In the genomic region with DNA sequence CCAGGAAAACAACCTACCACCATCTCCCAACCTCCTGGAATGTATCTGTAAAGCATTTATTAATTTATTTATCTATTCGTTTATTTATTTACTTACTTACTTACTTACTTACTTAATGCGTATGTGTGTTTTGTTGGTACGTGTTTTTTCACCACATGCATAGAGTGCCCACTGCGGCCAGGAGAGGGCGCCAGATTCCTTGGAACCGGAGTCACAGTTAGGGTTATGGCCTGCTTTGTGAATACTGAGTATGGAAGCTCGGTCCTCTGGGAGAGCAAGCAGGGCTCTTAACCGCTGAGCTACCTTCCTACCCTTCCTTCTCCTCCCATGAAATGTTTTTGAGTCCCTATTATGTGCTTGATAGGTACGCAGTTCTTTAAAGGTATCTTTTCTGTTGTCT, we compare ENCODE assay signal across 8 mouse cellular contexts. TPM values are rescaled to one million over a fixed set of nuclear protein-coding genes. Genes with fewer than 3 reads are reported as not detected.
DNase-seq lines count a peak whose midpoint lies in the region; ATAC-seq and TF ChIP-seq lines count a peak whose summit lies in the region.
"Had no signal": no experiment of that assay in that cellular context is flagged by ENCODE, and none has a peak within 500 bp of the region (broad histone marks: within the 10 kb centered on the region; RNA-seq: fewer than 3 reads in every experiment).

No protein-coding gene starts in this region.

- peak; percentile 73 for TF ChIP-seq CTCF in cerebellum, adult 2 months (IDR thresholded peaks at IDR 0.05; ENCODE audit: borderline replicate concordance, insufficient read depth, low read depth, low read length)
- peak; percentile 95 for TF ChIP-seq CTCF in lung, postnatal 0 days (IDR thresholded peaks at IDR 0.05)
- TF ChIP-seq CTCF in small intestine, adult 2 months (IDR thresholded peaks at IDR 0.05; ENCODE audit: extremely low read depth, insufficient read length, insufficient replicate concordance, low read depth, low read length) = peak; percentile 91; the same call in 1 of the 2 replicates

- peaks cover 0 to 5% of the 10 kb centered on the region in 2 experiments; a peak in 1 of 4 replicates for H3K4me1 ChIP-seq in ES-E14 (ENCODE audit: control insufficient read depth in 2 of 2, insufficient read depth in 2 of 2, low read length in 2 of 2, poor library complexity in 1 of 2)
- H3K4me1 ChIP-seq in cerebellum, adult 2 months (ENCODE audit: control insufficient read depth, insufficient read depth, low read length) = no peaks in the 10 kb centered on the region
- peaks cover 3% of the 10 kb centered on the region; the same call in 1 of the 2 replicates for H3K4me1 ChIP-seq in lung, postnatal 0 days (ENCODE audit: insufficient read depth, low read depth, low read length)
- peaks cover 5% of the 10 kb centered on the region for H3K4me1 ChIP-seq in small intestine, adult 2 months (ENCODE audit: control insufficient read depth, insufficient read depth, insufficient read length, low read length)

- DNase-seq in B cell, adult 2 months = peak; percentile 29
- peak; percentile 75 for DNase-seq in ES-E14 (ENCODE audit: low read depth, low spot score)
- peak; percentile 51 to 57 for DNase-seq in cerebellum, adult 2 months
- peak; percentile 40 to 56 for DNase-seq in gastrocnemius, adult 8-10 months (ENCODE audit: low spot score in 2 of 2)
- DNase-seq in kidney, postnatal 4 days = peak; percentile 86 to 89
- DNase-seq in lung, postnatal 0 days (ENCODE audit: low spot score) = peak; percentile 89

- TF ChIP-seq EP300 in lung, postnatal 0 days (IDR thresholded peaks at IDR 0.05) = no peak

- H3K9me3 ChIP-seq in ES-E14 (ENCODE audit: control insufficient read depth, insufficient read depth, low read depth, low read length) = no peaks in the 10 kb centered on the region
- H3K9me3 ChIP-seq in lung, postnatal 0 days (ENCODE audit: low read length) = no peaks in the 10 kb centered on the region
- H3K9me3 ChIP-seq: hindbrain, embryonic 15.5 days had no signal

- H3K4me2 ChIP-seq in lung, postnatal 0 days (replicated peaks; ENCODE audit: low read depth, low read length) = no peak overlapping the region
- H3K4me2 ChIP-seq: hindbrain, embryonic 15.5 days had no signal

- in situ Hi-C loops in ES-E14 (cut with MboI; ENCODE audit: low sequenced_read_pairs in 2 of 2, unreplicated experiment in 2 of 2) = no loop called here

- H3K4me3 ChIP-seq in ES-E14 (ENCODE audit: insufficient read depth in 1 of 2, low read depth in 1 of 2, low read length in 2 of 2, poor library complexity in 1 of 2, severe bottlenecking in 1 of 2) = no peak overlapping the region
- no peak overlapping the region for H3K4me3 ChIP-seq in cerebellum, adult 2 months (replicated peaks; ENCODE audit: insufficient read depth, low read depth, low read length)
- H3K4me3 ChIP-seq in lung, postnatal 0 days (ENCODE audit: low read depth, low read length) = no peak overlapping the region
- H3K4me3 ChIP-seq in small intestine, adult 2 months (ENCODE audit: low read depth, low read length) = no peak overlapping the region
- H3K4me3 ChIP-seq: hindbrain, embryonic 15.5 days had no signal

- TF ChIP-seq POLR2A in cerebellum, adult 2 months (IDR thresholded peaks at IDR 0.05; ENCODE audit: borderline replicate concordance, insufficient read depth, low read length) = no peak
- no peak for TF ChIP-seq POLR2A in small intestine, adult 2 months (IDR thresholded peaks at IDR 0.05; ENCODE audit: low read depth, low read length)

- H3K9ac ChIP-seq in ES-E14 (ENCODE audit: insufficient read depth, low read depth, low read length, poor library complexity, severe bottlenecking) = no peak overlapping the region
- no peak overlapping the region for H3K9ac ChIP-seq in lung, postnatal 0 days (replicated peaks; ENCODE audit: low read depth)
- H3K9ac ChIP-seq: hindbrain, embryonic 15.5 days had no signal

- H3K27me3 ChIP-seq in cerebellum, adult 2 months (ENCODE audit: control insufficient read depth, insufficient read depth, low read length) = no peaks in the 10 kb centered on the region
- no peaks in the 10 kb centered on the region for H3K27me3 ChIP-seq in lung, postnatal 0 days (replicated peaks; ENCODE audit: insufficient read depth, low read length)
- H3K27me3 ChIP-seq in small intestine, adult 2 months (ENCODE audit: control insufficient read depth, insufficient read depth, low read length) = no peaks in the 10 kb centered on the region
- H3K27me3 ChIP-seq: hindbrain, embryonic 15.5 days had no signal

- H3K36me3 ChIP-seq in ES-E14 (ENCODE audit: control insufficient read depth, insufficient read depth, low read length, poor library complexity, severe bottlenecking) = no peaks in the 10 kb centered on the region
- H3K36me3 ChIP-seq in lung, postnatal 0 days (ENCODE audit: insufficient read depth, low read length) = no peaks in the 10 kb centered on the region
- no peaks in the 10 kb centered on the region for H3K36me3 ChIP-seq in small intestine, adult 2 months (ENCODE audit: control insufficient read depth, insufficient read depth, low read length)
- H3K36me3 ChIP-seq: hindbrain, embryonic 15.5 days had no signal

- no peak overlapping the region for H3K27ac ChIP-seq in ES-E14 (ENCODE audit: insufficient read depth, low read depth, low read length, poor library complexity, severe bottlenecking)
- no peak overlapping the region for H3K27ac ChIP-seq in cerebellum, adult 2 months (ENCODE audit: insufficient read depth, low read length)
- no peak overlapping the region for H3K27ac ChIP-seq in lung, postnatal 0 days (ENCODE audit: low read length)
- H3K27ac ChIP-seq in small intestine, adult 2 months (ENCODE audit: insufficient read depth, low read depth, low read length) = no peak overlapping the region
- H3K27ac ChIP-seq: hindbrain, embryonic 15.5 days had no signal

- 22% methylated on average over 9 of the region's 9 CpGs for WGBS in cerebellum, adult 2 months
- WGBS in lung, postnatal 0 days = 17% methylated on average over 9 of the region's 9 CpGs
- WGBS in small intestine, adult 2 months = 21% methylated on average over 9 of the region's 9 CpGs

- peak; percentile 68 for ATAC-seq in lung, postnatal 0 days

TF ChIP-seq in ES-E14, 5 proteins besides CTCF, POLR2A, EP300 and RAD21:
- TF ChIP-seq HCFC1 (IDR thresholded peaks at IDR 0.05; ENCODE audit: borderline replicate concordance, insufficient read depth, low read length) (no peak), ZNF384 (IDR thresholded peaks at IDR 0.05; ENCODE audit: low read depth, low read length) (peak; percentile 68; the same call in 1 of the 2 replicates), CHD2 (IDR thresholded peaks at IDR 0.05; ENCODE audit: low read depth, low read length) (no peak), MAFK (IDR thresholded peaks at IDR 0.05; ENCODE audit: insufficient read depth, low read depth, low read length) (no peak), ZC3H11A (IDR thresholded peaks at IDR 0.05; ENCODE audit: borderline replicate concordance, low read depth, low read length) (peak; percentile 86)
TF ChIP-seq in ES-E14: peak in this region for 2.

RNA-seq across cellular contexts. Expression of gene Dnah3, which starts 3.3 kb away (rescaled TPM):
- 0.05 TPM in 1 of 2 replicates, not detected in the other for total RNA-seq in ES-E14 (2012; rRNA removed)
- polyA plus RNA-seq in cerebellum, adult 2 months (2012; rRNA removed) = 0.20 and 0.35 TPM in 2 replicates
- total RNA-seq in gastrocnemius, adult 8-10 months (2022) = under 1 TPM; 0.02 to 0.08 (median 0.04) TPM
- polyA plus RNA-seq in lung, postnatal 0 days (2015; fragmentation: Nextera tagmentation; extraction: Ambion mirVana) = 2.9 and 3.2 TPM in 2 replicates
- not detected in 2 replicates for polyA plus RNA-seq in small intestine, adult 2 months (2012; rRNA removed)

RNA-seq across cellular contexts. Expression of gene Tmem159, which starts 3.8 kb away (rescaled TPM):
- total RNA-seq in ES-E14 (2012; rRNA removed) = 7.2 and 9.6 TPM in 2 replicates
- polyA plus RNA-seq in cerebellum, adult 2 months (2012; rRNA removed) = 10.9 TPM in 2 replicates
- 10 to 100 TPM in 3 of 4 experiments, 1 to 10 TPM in 1; 9.0 to 14.5 (median 12.6) TPM for total RNA-seq in gastrocnemius, adult 8-10 months (2022)
- 75.5 and 79.4 TPM in 2 replicates for polyA plus RNA-seq in lung, postnatal 0 days (2015; fragmentation: Nextera tagmentation; extraction: Ambion mirVana)
- 6.8 and 14.2 TPM in 2 replicates for polyA plus RNA-seq in small intestine, adult 2 months (2012; rRNA removed)

RNA-seq across cellular contexts. Expression of gene Zp2, which starts 46.7 kb away (rescaled TPM):
- total RNA-seq in ES-E14 (2012; rRNA removed) = 0.11 TPM in 1 of 2 replicates, not detected in the other
- polyA plus RNA-seq in cerebellum, adult 2 months (2012; rRNA removed) = not detected in 2 replicates
- under 1 TPM in 3 of 4 experiments, not detected in 1; 0.20 to 0.31 (median 0.29) TPM for total RNA-seq in gastrocnemius, adult 8-10 months (2022)
- not detected in 2 replicates for polyA plus RNA-seq in lung, postnatal 0 days (2015; fragmentation: Nextera tagmentation; extraction: Ambion mirVana)
- 0.04 and 0.05 TPM in 2 replicates for polyA plus RNA-seq in small intestine, adult 2 months (2012; rRNA removed)
- polyA plus RNA-seq: hindbrain, embryonic 15.5 days had no signal

Comparison
In these comparisons a context has a peak if more than half of its experiments do, and no peak if none do; other contexts are left out.
1. DNase-seq: peak in every context shown above with its lines; median percentile 89 in lung, postnatal 0 days; 88 in kidney, postnatal 4 days; 75 in ES-E14; 54 in cerebellum, adult 2 months; 48 in gastrocnemius, adult 8-10 months; 29 in B cell, adult 2 months.